Mouse (Mus musculus) liver, embryonic 14.5 days (tissue): ENCODE results near the gene Aurkc.
"Not testable (repeated sequence)": the region's sequence is repeated elsewhere in the genome, so short reads cannot be mapped to it uniquely, and the experiment has no call there.

Source experiments
- CTCF ChIP-seq: IDR thresholded peaks from 2 replicates; pipeline ENCODE4 v1.5.1; 2016; ENCODE audit warnings: antibody characterized with exemption, low read depth, control low read depth
- EP300 ChIP-seq: IDR thresholded peaks from 2 replicates; pipeline ENCODE4 v1.6.1; 2016; ENCODE audit warnings: antibody characterized with exemption, low read depth

DNA sequence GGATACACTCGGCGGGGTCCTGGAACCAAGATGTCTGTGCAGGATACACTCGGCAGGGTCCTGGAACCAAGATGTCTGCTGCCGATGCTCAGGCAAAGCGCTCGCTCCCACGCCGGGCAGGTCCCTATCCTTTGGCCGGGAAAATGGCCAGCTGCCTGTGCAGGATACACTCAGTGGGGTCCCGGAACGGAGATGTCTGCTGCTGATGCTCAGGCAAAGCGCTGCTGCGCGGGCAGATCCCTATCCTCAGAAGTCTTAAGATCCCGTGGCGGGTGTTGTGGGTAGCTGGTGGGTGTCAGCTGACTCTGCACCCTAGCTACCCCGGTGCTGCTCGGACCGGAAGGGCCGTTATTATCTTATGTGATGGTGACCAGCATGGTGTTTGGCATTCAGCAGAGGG, 47.0 kb upstream of the Aurkc start:
- not testable (repeated sequence) for TF ChIP-seq CTCF, EP300
